Mouse (Mus musculus): Measurements from ENCODE around the gene Lbh. TPM values are rescaled to one million over a fixed set of nuclear protein-coding genes. Genes with fewer than 3 reads are reported as not detected.
A peak's percentile ranks its signal among the peaks of the same experiment; 100 is the strongest.

Lbh gene
- polyA plus RNA-seq, 1 experiment from 2014 or later = 8.5 TPM

- peaks cover 5% of the 10 kb centered on the region for H3K27me3 ChIP-seq
- H3K4me3 ChIP-seq = peak overlapping the region; percentile 78
- H3K4me1 ChIP-seq (replicated peaks) = peaks cover 37% of the 10 kb centered on the region
- peaks cover 14% of the 10 kb centered on the region for H3K36me3 ChIP-seq
- H3K4me2 ChIP-seq = peak overlapping the region; percentile 87
- H3K9ac ChIP-seq = peak overlapping the region; percentile 97
- H3K9me3 ChIP-seq = no peaks in the 10 kb centered on the region
- under 1% methylated on average over 37 of the region's 37 CpGs for WGBS
- ATAC-seq (ENCODE audit: low FRiP score) = peak; percentile 65
- peak overlapping the region; percentile 97 for H3K27ac ChIP-seq
Observed at GRCm38 (mm10) chr17:72917241-72918030, 669 bp upstream of the Lbh start.

GRCm38 (mm10) chr17:72918571-72919541, 751 bp downstream of the Lbh start:
- under 1% methylated on average over 54 of the region's 54 CpGs for WGBS
- peaks cover 5% of the 10 kb centered on the region for H3K27me3 ChIP-seq
- peak; percentile 67 for ATAC-seq (ENCODE audit: low FRiP score)

GRCm38 (mm10) chr17:72919641-72920040, 1.5 kb downstream of the Lbh start:
- Histone ChIP-seq H3K27ac (peak overlapping the region; percentile 97), H3K9ac (peak overlapping the region; percentile 97), H3K4me2 (peak overlapping the region; percentile 87), H3K9me3 (no peaks in the 10 kb centered on the region), H3K36me3 (peaks cover 28% of the 10 kb centered on the region), H3K27me3 (peaks cover 5% of the 10 kb centered on the region), H3K4me1 (replicated peaks) (peaks cover 59% of the 10 kb centered on the region), H3K4me3 (peak overlapping the region; percentile 78)
- WGBS = 3% methylated on average over 3 of the region's 3 CpGs
- ATAC-seq (ENCODE audit: low FRiP score) = no peak

More at GRCm38 (mm10) chr17:72918571-72919541, 751 bp downstream of the Lbh start:
- no peaks in the 10 kb centered on the region for H3K9me3 ChIP-seq
- peaks cover 52% of the 10 kb centered on the region for H3K4me1 ChIP-seq (replicated peaks)
- peak overlapping the region; percentile 97 for H3K9ac ChIP-seq
- H3K27ac ChIP-seq = peak overlapping the region; percentile 97
- peaks cover 28% of the 10 kb centered on the region for H3K36me3 ChIP-seq
- peak overlapping the region; percentile 87 for H3K4me2 ChIP-seq
- H3K4me3 ChIP-seq = peak overlapping the region; percentile 78

- Histone ChIP-seq H3K27me3 (no peaks in the 10 kb centered on the region), H3K4me2 (peak overlapping the region; percentile 87), H3K36me3 (peaks cover 28% of the 10 kb centered on the region), H3K9ac (peak overlapping the region; percentile 54), H3K4me3 (peak overlapping the region; percentile 36), H3K4me1 (replicated peaks) (peaks cover 67% of the 10 kb centered on the region), H3K27ac (no peak overlapping the region), H3K9me3 (no peaks in the 10 kb centered on the region)
- WGBS = 10% methylated on average over 2 of the region's 2 CpGs
- no peak for ATAC-seq (ENCODE audit: low FRiP score)
Observed at GRCm38 (mm10) chr17:72920430-72920829, 2.3 kb downstream of the Lbh start.

- Histone ChIP-seq H3K4me1 (replicated peaks) (peaks cover 73% of the 10 kb centered on the region), H3K4me3 (peak overlapping the region; percentile 36), H3K36me3 (peaks cover 30% of the 10 kb centered on the region), H3K9ac (peak overlapping the region; percentile 54), H3K9me3 (no peaks in the 10 kb centered on the region), H3K4me2 (peak overlapping the region; percentile 87), H3K27ac (no peak overlapping the region), H3K27me3 (no peaks in the 10 kb centered on the region)
- ATAC-seq (ENCODE audit: low FRiP score) = no peak
- 56% methylated on average over 9 of the region's 9 CpGs for whole genome bisulfite sequencing
Observed at GRCm38 (mm10) chr17:72920971-72921370, 2.9 kb downstream of the Lbh start.

- peak overlapping the region; percentile 27 for H3K4me2 ChIP-seq
- no peaks in the 10 kb centered on the region for H3K9me3 ChIP-seq
- peaks cover 78% of the 10 kb centered on the region for H3K4me1 ChIP-seq (replicated peaks)
- H3K9ac ChIP-seq = no peak overlapping the region; the same call in 1 of the 2 replicates
- no peak for ATAC-seq (ENCODE audit: low FRiP score)
- no peak overlapping the region for H3K27ac ChIP-seq
- 82% methylated on average over 5 of the region's 5 CpGs for WGBS
- H3K36me3 ChIP-seq = peaks cover 42% of the 10 kb centered on the region
- no peak overlapping the region; the same call in 1 of the 2 replicates for H3K4me3 ChIP-seq
- H3K27me3 ChIP-seq = no peaks in the 10 kb centered on the region
Observed at GRCm38 (mm10) chr17:72922206-72922605, 4.1 kb downstream of the Lbh start.

- peaks cover 81% of the 10 kb centered on the region for H3K4me1 ChIP-seq (replicated peaks)
- peak overlapping the region; percentile 27 for H3K4me2 ChIP-seq
- no peaks in the 10 kb centered on the region for H3K9me3 ChIP-seq
- H3K9ac ChIP-seq = peak overlapping the region; percentile 29; the same call in 1 of the 2 replicates
- no peaks in the 10 kb centered on the region for H3K27me3 ChIP-seq
- ATAC-seq (ENCODE audit: low FRiP score) = no peak
- no peak overlapping the region for H3K27ac ChIP-seq
- WGBS = 93% methylated on average over 4 of the region's 4 CpGs
- H3K4me3 ChIP-seq = no peak overlapping the region
- peaks cover 45% of the 10 kb centered on the region for H3K36me3 ChIP-seq
Observed at GRCm38 (mm10) chr17:72923283-72923682, 5.2 kb downstream of the Lbh start.

GRCm38 (mm10) chr17:72924295-72924694, 6.2 kb downstream of the Lbh start:
- 66% methylated on average over 8 of the region's 8 CpGs for WGBS
- Histone ChIP-seq H3K9ac (no peak overlapping the region), H3K4me2 (0 out of 2 replicates have a peak overlapping the region, but pooled peaks have one; percentile 40), H3K4me1 (replicated peaks) (peaks cover 88% of the 10 kb centered on the region), H3K27ac (peak overlapping the region; percentile 88), H3K27me3 (no peaks in the 10 kb centered on the region), H3K4me3 (no peak overlapping the region), H3K9me3 (no peaks in the 10 kb centered on the region), H3K36me3 (peaks cover 52% of the 10 kb centered on the region)
- ATAC-seq (ENCODE audit: low FRiP score) = no peak

- ATAC-seq (ENCODE audit: low FRiP score) = no peak
- Histone ChIP-seq H3K4me3 (no peak overlapping the region), H3K9me3 (no peaks in the 10 kb centered on the region), H3K27me3 (no peaks in the 10 kb centered on the region), H3K4me1 (replicated peaks) (peaks cover 82% of the 10 kb centered on the region), H3K36me3 (peaks cover 55% of the 10 kb centered on the region), H3K27ac (peak overlapping the region; percentile 88), H3K4me2 (0 out of 2 replicates have a peak overlapping the region, but pooled peaks have one; percentile 40), H3K9ac (peak overlapping the region; percentile 64; the same call in 1 of the 2 replicates)
- WGBS = 91% methylated on average over 6 of the region's 6 CpGs
Observed at GRCm38 (mm10) chr17:72925111-72925510, 7.0 kb downstream of the Lbh start.

GRCm38 (mm10) chr17:72925804-72926617, 7.9 kb downstream of the Lbh start:
- peak overlapping the region; percentile 40 for H3K4me2 ChIP-seq
- H3K36me3 ChIP-seq = peaks cover 62% of the 10 kb centered on the region
- H3K9me3 ChIP-seq = no peaks in the 10 kb centered on the region
- H3K27me3 ChIP-seq = no peaks in the 10 kb centered on the region
- H3K27ac ChIP-seq = peak overlapping the region; percentile 88
- 0 out of 2 replicates have a peak overlapping the region, but pooled peaks have one; percentile 2 for H3K4me3 ChIP-seq
- peak overlapping the region; percentile 64 for H3K9ac ChIP-seq
- H3K4me1 ChIP-seq (replicated peaks) = peaks cover 73% of the 10 kb centered on the region
- WGBS = 21% methylated on average over 12 of the region's 12 CpGs
- ATAC-seq (ENCODE audit: low FRiP score) = peak; percentile 94

GRCm38 (mm10) chr17:72926994-72927393, 8.9 kb downstream of the Lbh start:
- peaks cover 56% of the 10 kb centered on the region for H3K36me3 ChIP-seq

More at GRCm38 (mm10) chr17:72926994-72927393, 8.9 kb downstream of the Lbh start:
- Histone ChIP-seq H3K27me3 (no peaks in the 10 kb centered on the region), H3K4me3 (no peak overlapping the region), H3K4me2 (no peak overlapping the region), H3K9me3 (no peaks in the 10 kb centered on the region), H3K27ac (peak overlapping the region; percentile 88), H3K9ac (no peak overlapping the region), H3K4me1 (replicated peaks) (peaks cover 63% of the 10 kb centered on the region)
- 92% methylated on average over 8 of the region's 8 CpGs for WGBS
- ATAC-seq (ENCODE audit: low FRiP score) = no peak
